Mouse (Mus musculus) liver, adult 2 months (tissue): ENCODE measurements around the gene Ndc1. TPM values are rescaled to one million over a fixed set of nuclear protein-coding genes. Genes with fewer than 3 reads are reported as not detected.

Experiments used
- DNase-seq: peaks from one replicate; pipeline ENCODE4 v3.0.0-alpha.2; 2011; ENCODE audit warnings: low read depth, low spot score; ENCODE audit errors: extremely low read depth
- H3K27ac ChIP-seq: fragments of 200-500 bp; replicated peaks from 2 replicates; pipeline ENCODE4 v1.5.1; 2012; ENCODE audit warnings: low read depth, mild to moderate bottlenecking, control low read depth, inconsistent platforms, low read length; ENCODE audit not compliant: insufficient read depth
- H3K27me3 ChIP-seq: fragments of 200-500 bp; 2 replicates; pipeline ENCODE4 v1.6.1; 2012; ENCODE audit warnings: mild to moderate bottlenecking, moderate library complexity, low read length, inconsistent platforms; ENCODE audit not compliant: control insufficient read depth, insufficient read depth
- H3K36me3 ChIP-seq: fragments of 200-500 bp; 2 replicates; pipeline ENCODE4 v1.6.1; 2012; ENCODE audit warnings: low read length, inconsistent platforms; ENCODE audit not compliant: control insufficient read depth, insufficient read depth
- H3K4me1 ChIP-seq: fragments of 200-500 bp; 2 replicates; pipeline ENCODE4 v1.6.1; 2011; ENCODE audit warnings: low read length; ENCODE audit not compliant: control insufficient read depth, insufficient read depth
- H3K4me3 ChIP-seq: fragments of 200-500 bp; 2 replicates; pipeline ENCODE4 v1.5.1; 2011; ENCODE audit warnings: low read depth, mild to moderate bottlenecking, control low read depth, low read length, moderate library complexity; ENCODE audit not compliant: insufficient read depth
- H3K79me2 ChIP-seq: fragments of 200-500 bp; 2 replicates; pipeline ENCODE4 v1.6.1; 2012; ENCODE audit warnings: inconsistent platforms, mild to moderate bottlenecking, low read length, moderate library complexity; ENCODE audit not compliant: control insufficient read depth, insufficient read depth
- H3K9ac ChIP-seq: fragments of 200-500 bp; 2 replicates; pipeline ENCODE4 v1.6.1; 2012; ENCODE audit warnings: low read depth, mild to moderate bottlenecking, control low read depth, inconsistent platforms, low read length
- CTCF ChIP-seq: fragments of 200-500 bp; IDR thresholded peaks from 2 replicates; pipeline ENCODE4 v1.5.1; 2011; ENCODE audit warnings: low read depth, low read length, control low read depth
- POLR2A ChIP-seq: fragments of 200-500 bp; IDR thresholded peaks from 2 replicates; pipeline ENCODE4 v1.6.1; 2011; ENCODE audit warnings: low read length, control low read depth; ENCODE audit not compliant: insufficient read depth; ENCODE audit errors: extremely low read depth
- WGBS: fragments of 180-500 bp; shearing (Covaris S2); methylation state at CpG from one replicate; pipeline ENCODE4 v1.1.7; 2018; 5-methylcytosine and 5-hydroxymethylcytosine counted together
- polyA plus RNA-seq: library from polyadenylated mRNA; depleted of rRNA; stranded (reverse); fragments of >200 nt; gene quantifications from 2 replicates; pipeline ENCODE4 v1.2.3, GENCODE M21; 2012
- total RNA-seq: library from RNA; depleted of rRNA; stranded (reverse); fragments of >200 nt; gene quantifications from 2 replicates; pipeline ENCODE4 v1.2.3, GENCODE M21; 2014

The Ndc1 gene
- total and polyA plus RNA-seq, 2 experiments: 5.3 to 7.0 TPM

GRCm38 (mm10) chr4:107425616-107426015, 58.0 kb downstream of the Ndc1 start:
- Histone ChIP-seq H3K79me2 (no peaks in the 10 kb centered on the region), H3K9ac (no peak overlapping the region), H3K27me3 (no peaks in the 10 kb centered on the region), H3K27ac (no peak overlapping the region), H3K4me1 (no peaks in the 10 kb centered on the region), H3K36me3 (no peaks in the 10 kb centered on the region), H3K4me3 (no peak overlapping the region)
- 95% methylated on average over 12 of the region's 12 CpGs for WGBS
- DNase-seq: no peak
- TF ChIP-seq CTCF (no peak), POLR2A (no peak)

GRCm38 (mm10) chr4:107426631-107427030, 59.0 kb downstream of the Ndc1 start:
- 83% methylated on average over 9 of the region's 9 CpGs for WGBS
- Histone ChIP-seq H3K79me2 (no peaks in the 10 kb centered on the region), H3K9ac (no peak overlapping the region), H3K4me3 (no peak overlapping the region), H3K36me3 (no peaks in the 10 kb centered on the region), H3K27me3 (no peaks in the 10 kb centered on the region), H3K27ac (no peak overlapping the region), H3K4me1 (no peaks in the 10 kb centered on the region)
- no peak for DNase-seq
- no peak for TF ChIP-seq CTCF
- TF ChIP-seq POLR2A: no peak

GRCm38 (mm10) chr4:107432717-107433116, 65.1 kb downstream of the Ndc1 start:
- Histone ChIP-seq H3K9ac (no peak overlapping the region), H3K27ac (no peak overlapping the region), H3K4me1 (0 out of 2 replicates have a peak, but pooled peaks cover 4% of the 10 kb centered on the region), H3K4me3 (no peak overlapping the region), H3K27me3 (peaks cover 17% of the 10 kb centered on the region), H3K36me3 (no peaks in the 10 kb centered on the region), H3K79me2 (no peaks in the 10 kb centered on the region)
- DNase-seq: no peak
- WGBS: 91% methylated on average over 5 of the region's 5 CpGs
- TF ChIP-seq POLR2A (no peak), CTCF (no peak)

- Histone ChIP-seq H3K4me3 (peak overlapping the region; percentile 33; the same call in 1 of the 2 replicates), H3K79me2 (no peaks in the 10 kb centered on the region), H3K27me3 (peaks cover 17% of the 10 kb centered on the region), H3K9ac (no peak overlapping the region), H3K4me1 (0 out of 2 replicates have a peak, but pooled peaks cover 4% of the 10 kb centered on the region), H3K27ac (no peak overlapping the region), H3K36me3 (no peaks in the 10 kb centered on the region)
- TF ChIP-seq POLR2A: no peak
- TF ChIP-seq CTCF: no peak
- WGBS: 12% methylated on average over 15 of the region's 15 CpGs
- no peak for DNase-seq
Observed at GRCm38 (mm10) chr4:107433998-107434355, 66.4 kb downstream of the Ndc1 start.

GRCm38 (mm10) chr4:107434356-107435237, 67.0 kb downstream of the Ndc1 start, which contains the start of gene Glis1:
Gene Glis1, plus strand, starts transcription at chr4:107434591.
- no peak for TF ChIP-seq POLR2A
- TF ChIP-seq CTCF: no peak
- Histone ChIP-seq H3K4me3 (peak within 1 kb of the TSS; percentile 33; the same call in 1 of the 2 replicates), H3K4me1 (0 out of 2 replicates have a peak, but pooled peaks cover 4% of the 10 kb centered on the region), H3K27ac (no peak within 1 kb of the TSS), H3K27me3 (peaks cover 17% of the 10 kb centered on the region), H3K36me3 (no peaks in the 10 kb centered on the region), H3K79me2 (no peaks in the 10 kb centered on the region), H3K9ac (no peak within 1 kb of the TSS)
- DNase-seq: no peak
- 2% methylated on average over 109 of the region's 112 CpGs for WGBS

GRCm38 (mm10) chr4:107435238-107435946, 67.8 kb downstream of the Ndc1 start:
- H3K27ac ChIP-seq: no peak overlapping the region
- no peak for TF ChIP-seq CTCF
- TF ChIP-seq POLR2A: no peak
- H3K27me3 ChIP-seq: peaks cover 17% of the 10 kb centered on the region
- WGBS: 12% methylated on average over 47 of the region's 47 CpGs
- H3K4me1 ChIP-seq: 0 out of 2 replicates have a peak, but pooled peaks cover 4% of the 10 kb centered on the region
- no peak overlapping the region for H3K9ac ChIP-seq
- no peak for DNase-seq
- H3K4me3 ChIP-seq: peak overlapping the region; percentile 33; the same call in 1 of the 2 replicates
- no peaks in the 10 kb centered on the region for H3K36me3 ChIP-seq
- H3K79me2 ChIP-seq: no peaks in the 10 kb centered on the region
